Mouse (Mus musculus): Measurements from ENCODE around the gene Padi3.

DNA sequence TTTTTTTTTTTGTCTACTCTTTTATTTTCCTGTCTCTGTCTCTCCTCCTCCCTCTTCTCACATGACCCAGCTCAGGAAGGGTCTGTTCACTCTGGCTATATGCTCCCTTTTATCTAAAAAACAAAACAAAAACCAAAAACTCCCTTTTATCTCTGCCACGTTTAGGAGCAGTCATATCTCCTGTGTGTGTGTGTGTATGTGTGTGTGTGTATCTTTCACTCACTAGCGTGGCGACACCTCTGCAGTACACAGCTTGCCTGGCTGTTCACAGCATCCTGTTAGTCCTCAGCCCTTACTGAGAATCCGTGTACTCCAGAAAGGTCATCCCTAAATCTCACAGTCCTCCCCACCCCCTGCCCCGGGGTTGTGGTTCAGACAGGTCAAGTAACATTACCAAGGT is 5.0 kb upstream of the Padi3 start:
- no peak for TF ChIP-seq TAL1 (IDR thresholded peaks at IDR 0.05; ENCODE audit: low read length)
- no peak for TF ChIP-seq GATA1 (IDR thresholded peaks at IDR 0.05; ENCODE audit: low read length)

Data from erythroblast, embryonic 14.5 days (primary cell).